Mouse (Mus musculus) heart, embryonic 14.5 days (tissue): Measurements from ENCODE around the gene Hsd11b2. TPM values are rescaled to one million over a fixed set of nuclear protein-coding genes. Genes with fewer than 3 reads are reported as not detected.

Source experiments
- ATAC-seq: fragments of 200-750 bp; cut with Nextera tagmentation; 2 replicates; pipeline ENCODE4 v1.8.0; 2017; ENCODE audit warnings: low read depth, moderate TSS enrichment; ENCODE audit not compliant: insufficient number of reproducible peaks, insufficient read depth, low FRiP score
- H3K27ac ChIP-seq, 2 experiments: fragments of 200-500 bp in 1 of 2; fragments of 300-500 bp in 1 of 2; sonication (generic) in 1 of 2; replicated peaks in 1 of 2; 2 replicates each; pipeline ENCODE4 v1.5.1; 2012 to 2014; ENCODE audit warnings: low read depth in 2 of 2, low read length in 2 of 2, control low read depth in 1 of 2, mild to moderate bottlenecking in 1 of 2, mixed read lengths in 1 of 2; ENCODE audit not compliant: control insufficient read depth in 1 of 2, insufficient read depth in 1 of 2
- H3K27me3 ChIP-seq: fragments of 300-500 bp; sonication (generic); 2 replicates; pipeline ENCODE4 v1.6.1; 2014; ENCODE audit warnings: mild to moderate bottlenecking, low read length, control low read depth; ENCODE audit not compliant: control insufficient read depth, insufficient read depth
- H3K36me3 ChIP-seq: fragments of 300-500 bp; sonication (generic); 2 replicates; pipeline ENCODE4 v1.6.1; 2014; ENCODE audit warnings: mild to moderate bottlenecking, control low read depth, low read length, mixed read lengths; ENCODE audit not compliant: control insufficient read depth, insufficient read depth
- H3K4me1 ChIP-seq, 2 experiments: fragments of 200-500 bp in 1 of 2; fragments of 300-500 bp in 1 of 2; sonication (generic) in 1 of 2; 2 replicates each; pipeline ENCODE4 v1.6.1; 2012 to 2014; ENCODE audit warnings: low read length in 2 of 2, control low read depth in 1 of 2, mixed read lengths in 1 of 2; ENCODE audit not compliant: control insufficient read depth in 2 of 2, insufficient read depth in 2 of 2
- H3K4me2 ChIP-seq: fragments of 300-500 bp; sonication (generic); 2 replicates; pipeline ENCODE4 v1.6.1; 2014; ENCODE audit warnings: mild to moderate bottlenecking, low read length
- H3K4me3 ChIP-seq, 2 experiments: fragments of 200-500 bp in 1 of 2; fragments of 300-500 bp in 1 of 2; sonication (generic) in 1 of 2; 2 replicates each; pipeline ENCODE4 v1.5.1; 2012 to 2014; ENCODE audit warnings: low read length in 2 of 2, mild to moderate bottlenecking in 2 of 2, control low read depth in 1 of 2, low read depth in 1 of 2, moderate library complexity in 1 of 2; ENCODE audit not compliant: control insufficient read depth in 1 of 2, insufficient read depth in 1 of 2
- H3K9ac ChIP-seq: fragments of 300-500 bp; sonication (generic); 2 replicates; pipeline ENCODE4 v1.6.1; 2014; ENCODE audit warnings: mild to moderate bottlenecking, low read length
- H3K9me3 ChIP-seq: fragments of 300-500 bp; sonication (generic); 2 replicates; pipeline ENCODE4 v1.6.1; 2016; ENCODE audit warnings: low read length, control low read depth; ENCODE audit not compliant: control insufficient read depth
- WGBS: fragments of 180-500 bp; shearing (Covaris S2); extraction: QIAGEN DNeasy Blood & Tissue Kit; methylation state at CpG from one replicate; pipeline ENCODE4 v1.1.7; 2014; 5-methylcytosine and 5-hydroxymethylcytosine counted together
- polyA plus RNA-seq: library from polyadenylated mRNA; unstranded; fragments of >200 nt; fragmentation: Nextera tagmentation; extraction: Ambion mirVana; gene quantifications from 2 replicates; pipeline ENCODE4 v1.2.1, GENCODE M21; 2014

Gene Hsd11b2
- polyA plus RNA-seq, 1 experiment from 2014 or later = 0.59 TPM

DNA sequence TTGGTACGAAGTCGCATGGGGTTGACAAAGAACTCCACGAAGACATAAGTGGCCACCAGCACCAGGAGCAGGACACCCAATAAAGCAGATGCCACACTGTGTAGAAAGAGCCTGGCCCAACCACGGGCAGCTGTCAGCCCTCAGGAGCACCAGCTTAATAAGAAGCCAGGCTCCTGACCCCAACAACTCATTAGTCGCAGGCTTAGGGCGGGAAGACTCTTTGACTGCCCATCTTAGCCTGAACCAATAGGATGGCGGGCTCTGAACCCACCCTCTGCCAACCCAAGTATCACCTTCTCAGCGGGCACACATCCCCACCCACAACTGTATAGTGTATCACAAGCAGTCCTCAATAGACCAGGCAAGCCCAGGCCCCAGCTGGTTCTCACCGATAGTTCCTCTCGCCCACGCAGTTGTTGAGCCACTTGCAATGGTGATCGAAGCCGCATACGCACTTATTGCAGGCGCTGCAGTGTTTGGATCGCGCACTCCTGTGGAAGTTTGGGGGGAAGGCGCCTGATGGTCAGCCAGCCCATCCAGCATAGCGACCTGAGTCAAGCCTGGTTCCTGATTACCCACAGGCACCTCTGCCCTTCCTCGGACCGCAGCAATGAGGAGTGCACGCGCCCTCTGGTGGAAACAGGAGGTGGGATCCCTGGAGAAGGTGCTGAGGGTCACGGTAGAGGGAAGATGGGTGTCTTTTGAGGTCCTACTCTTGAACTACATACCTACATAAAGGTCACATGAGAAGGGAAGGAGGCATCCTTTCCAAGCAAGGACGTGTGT lies 41.7 kb upstream of the Hsd11b2 start:
- 0 out of 2 replicates have a peak, but pooled peaks cover 3% of the 10 kb centered on the region for H3K27me3 ChIP-seq
- no peak overlapping the region for H3K4me2 ChIP-seq
- no peak for ATAC-seq
- H3K27ac ChIP-seq = no peak overlapping the region
- H3K9ac ChIP-seq = 0 out of 2 replicates have a peak overlapping the region, but pooled peaks have one; percentile 5
- H3K9me3 ChIP-seq = no peaks in the 10 kb centered on the region
- H3K4me1 ChIP-seq = peaks cover 40 to 48% of the 10 kb centered on the region in 2 experiments
- 0 out of 2 replicates have a peak, but pooled peaks cover 9% of the 10 kb centered on the region for H3K36me3 ChIP-seq
- 44% methylated on average over 25 of the region's 25 CpGs for WGBS
- H3K4me3 ChIP-seq = no peak overlapping the region

DNA sequence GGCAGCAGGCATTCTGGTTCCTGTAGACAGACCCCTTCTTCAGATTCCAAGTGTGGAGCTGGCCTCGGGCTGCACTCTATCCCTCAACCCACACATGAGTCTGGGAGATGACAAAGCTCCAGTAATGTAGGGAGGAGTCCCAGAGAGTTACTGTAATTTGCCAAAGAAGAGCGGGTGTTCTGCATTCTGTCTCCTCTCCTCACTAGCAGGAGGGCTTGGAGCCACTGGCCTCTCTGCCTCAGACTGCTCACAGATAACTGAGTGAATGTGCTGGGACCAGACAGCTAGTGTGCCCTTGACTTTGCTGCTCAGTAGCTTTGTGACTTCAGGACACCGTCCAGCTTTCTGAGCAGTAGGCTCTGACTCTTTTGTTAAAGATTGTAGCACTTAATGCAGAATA lies 40.8 kb upstream of the Hsd11b2 start:
- WGBS = 35% methylated on average over 3 of the region's 3 CpGs
- Histone ChIP-seq H3K9ac (no peak overlapping the region), H3K27me3 (no peaks in the 10 kb centered on the region), H3K4me1 (peaks cover 38 to 44% of the 10 kb centered on the region in 2 experiments), H3K9me3 (no peaks in the 10 kb centered on the region), H3K36me3 (0 out of 2 replicates have a peak, but pooled peaks cover 10% of the 10 kb centered on the region), H3K27ac (peak overlapping the region; percentile 36 to 67), H3K4me3 (no peak overlapping the region), H3K4me2 (no peak overlapping the region)
- no peak for ATAC-seq

DNA sequence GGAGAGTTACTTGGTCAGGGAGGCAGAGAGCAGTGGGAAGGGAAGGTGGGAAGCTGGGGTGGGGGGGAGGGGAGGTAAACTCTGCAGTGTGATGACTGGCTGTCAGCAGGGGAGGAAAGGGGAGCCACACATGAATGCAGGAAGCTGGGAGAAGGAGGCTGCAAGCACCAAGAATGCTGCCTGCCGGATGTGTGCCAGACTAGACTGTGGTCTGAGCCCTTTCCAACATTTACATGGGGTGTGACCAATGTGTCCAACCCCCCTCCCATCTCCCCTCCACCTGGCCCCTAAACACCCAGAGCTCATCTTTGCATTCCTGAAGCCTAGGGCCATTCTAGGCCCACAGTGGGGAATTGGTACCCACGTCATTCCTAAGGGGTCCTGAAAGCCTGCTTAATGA lies 37.5 kb upstream of the Hsd11b2 start:
- Histone ChIP-seq H3K4me2 (no peak overlapping the region), H3K9me3 (no peaks in the 10 kb centered on the region), H3K27me3 (no peaks in the 10 kb centered on the region), H3K36me3 (peaks cover 16% of the 10 kb centered on the region; the same call in 1 of the 2 replicates), H3K27ac (peak overlapping the region; percentile 3 to 12; a peak in 1 of 4 replicates), H3K9ac (no peak overlapping the region), H3K4me1 (peaks cover 21 to 25% of the 10 kb centered on the region in 2 experiments), H3K4me3 (no peak overlapping the region)
- WGBS = 30% methylated on average over 2 of the region's 2 CpGs
- no peak for ATAC-seq

DNA sequence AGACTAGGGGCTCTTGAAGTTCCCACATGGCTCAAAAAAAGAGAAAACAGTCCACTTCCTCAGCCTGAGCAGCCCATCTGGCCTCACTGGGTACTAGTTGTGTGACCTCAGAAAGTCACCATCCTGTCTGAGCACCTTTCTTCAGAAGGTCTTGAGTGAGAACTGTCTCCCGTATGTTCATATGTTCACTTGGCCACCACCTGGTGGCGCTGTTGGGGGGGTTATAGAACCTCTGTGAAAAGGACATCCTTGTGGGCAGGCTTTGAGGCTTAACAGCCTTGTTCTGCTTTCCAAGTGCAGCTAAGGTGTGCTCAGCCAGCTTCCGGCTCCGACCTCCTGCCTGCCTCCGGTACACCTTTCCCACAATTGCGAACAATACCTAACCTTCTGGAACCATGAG lies 37.1 kb upstream of the Hsd11b2 start:
- H3K4me1 ChIP-seq = peaks cover 21 to 25% of the 10 kb centered on the region in 2 experiments
- 74% methylated on average over 6 of the region's 6 CpGs for WGBS
- no peak for ATAC-seq
- H3K27me3 ChIP-seq = no peaks in the 10 kb centered on the region
- no peaks in the 10 kb centered on the region for H3K9me3 ChIP-seq
- peak overlapping the region; percentile 3 to 12; a peak in 1 of 4 replicates for H3K27ac ChIP-seq
- H3K9ac ChIP-seq = no peak overlapping the region
- H3K4me3 ChIP-seq = no peak overlapping the region
- no peak overlapping the region for H3K4me2 ChIP-seq
- H3K36me3 ChIP-seq = peaks cover 13% of the 10 kb centered on the region; the same call in 1 of the 2 replicates

DNA sequence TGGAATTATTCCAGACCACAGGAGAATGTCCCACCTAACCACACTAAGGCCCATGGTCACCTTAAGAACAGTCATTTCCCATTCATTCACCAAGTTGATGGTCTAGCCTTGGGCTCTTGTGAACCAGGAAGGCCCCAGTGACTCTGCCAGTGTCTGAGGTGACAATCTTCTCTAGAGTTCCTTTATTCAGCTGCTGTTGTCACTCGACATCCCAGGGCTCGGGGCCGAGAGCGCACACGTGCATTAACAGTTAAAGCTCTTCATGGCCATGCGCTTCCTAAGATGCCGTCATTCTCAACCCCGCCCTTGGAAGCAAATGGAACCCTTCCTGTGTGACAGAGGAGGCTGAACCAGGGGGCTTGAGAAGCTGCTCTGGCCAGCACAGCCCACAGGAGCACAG lies 36.4 kb upstream of the Hsd11b2 start:
- H3K27ac ChIP-seq = no peak overlapping the region

DNA sequence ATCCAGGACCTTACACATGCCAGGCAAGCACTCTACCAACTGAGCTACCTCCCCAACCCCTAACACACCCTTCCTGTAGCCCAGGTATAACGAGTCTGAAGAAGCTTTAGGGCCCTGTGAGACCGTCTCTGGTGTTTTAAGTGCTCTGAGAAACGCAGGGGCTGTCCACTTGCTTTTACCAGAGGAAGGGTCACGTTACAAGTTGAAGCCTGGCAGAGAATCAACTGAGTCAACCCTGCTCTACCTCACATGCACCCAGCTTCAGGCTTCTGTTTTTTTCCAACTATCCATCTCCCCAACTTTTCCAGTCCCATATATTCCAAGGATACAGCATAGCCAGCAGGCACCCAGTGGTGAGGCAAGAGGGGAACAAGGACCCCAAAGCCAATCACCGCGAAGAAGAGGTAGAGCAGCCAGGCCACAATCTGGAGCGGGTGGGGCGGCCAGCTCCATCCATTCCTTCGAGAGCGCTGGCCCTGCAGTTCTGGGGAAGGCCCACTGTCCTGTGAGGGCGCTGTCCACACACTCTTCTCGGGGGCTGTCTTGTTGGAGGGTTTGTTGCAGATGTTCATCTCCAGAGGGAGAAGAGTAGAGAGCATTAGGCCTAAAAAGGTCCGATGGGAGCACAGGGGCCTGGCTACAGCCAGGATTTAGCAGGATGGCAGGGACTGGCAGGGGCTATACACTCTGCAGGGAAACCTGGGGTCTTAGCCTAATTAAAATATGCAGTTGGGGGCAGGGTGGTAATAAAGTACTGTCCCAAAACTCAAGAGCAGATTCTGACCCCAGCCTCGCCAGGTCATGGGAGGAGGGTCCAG lies 35.1 kb upstream of the Hsd11b2 start:
- Histone ChIP-seq H3K27ac (no peak overlapping the region), H3K27me3 (no peaks in the 10 kb centered on the region), H3K4me3 (no peak overlapping the region), H3K9ac (no peak overlapping the region), H3K36me3 (peaks cover 16% of the 10 kb centered on the region; the same call in 1 of the 2 replicates), H3K9me3 (no peaks in the 10 kb centered on the region), H3K4me2 (no peak overlapping the region), H3K4me1 (peaks cover 8 to 10% of the 10 kb centered on the region in 2 experiments)
- ATAC-seq = 0 out of 2 replicates have a peak, but pooled peaks have one; percentile 19
- 42% methylated on average over 14 of the region's 14 CpGs for WGBS

More for the DNA sequence above, 36.4 kb upstream of the Hsd11b2 start:
- Histone ChIP-seq H3K36me3 (peaks cover 16% of the 10 kb centered on the region; the same call in 1 of the 2 replicates), H3K4me2 (no peak overlapping the region), H3K4me3 (no peak overlapping the region), H3K9me3 (no peaks in the 10 kb centered on the region), H3K9ac (no peak overlapping the region), H3K27me3 (no peaks in the 10 kb centered on the region), H3K4me1 (peaks cover 17 to 19% of the 10 kb centered on the region in 2 experiments)
- WGBS = 80% methylated on average over 8 of the region's 8 CpGs
- no peak for ATAC-seq

DNA sequence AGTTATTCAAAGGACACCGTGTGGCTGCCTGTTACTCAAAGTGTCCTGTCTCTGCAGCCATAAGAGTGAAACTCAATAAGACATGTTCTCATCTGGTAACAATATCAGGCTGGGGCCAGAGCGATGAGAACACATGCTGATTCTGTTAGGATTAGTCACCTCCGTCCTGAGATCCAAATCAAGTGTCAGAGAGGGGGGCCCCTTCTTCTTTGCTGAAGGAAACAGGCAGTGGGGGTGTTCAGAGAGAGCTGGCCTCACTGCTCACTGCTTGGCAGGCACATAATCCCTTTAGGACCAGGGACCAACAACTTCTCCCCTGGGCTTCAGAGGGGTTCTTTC lies 34.6 kb upstream of the Hsd11b2 start:
- WGBS = 56% methylated on average over 3 of the region's 3 CpGs
- no peak overlapping the region for H3K27ac ChIP-seq
- no peaks in the 10 kb centered on the region for H3K9me3 ChIP-seq
- H3K4me2 ChIP-seq = no peak overlapping the region
- H3K36me3 ChIP-seq = peaks cover 16% of the 10 kb centered on the region; the same call in 1 of the 2 replicates
- peaks cover 8% of the 10 kb centered on the region in 2 experiments for H3K4me1 ChIP-seq
- H3K27me3 ChIP-seq = no peaks in the 10 kb centered on the region
- no peak overlapping the region for H3K9ac ChIP-seq
- no peak for ATAC-seq
- H3K4me3 ChIP-seq = no peak overlapping the region
